16 mouse cellular contexts compared by ENCODE assay signal in genomic region chr16:11597769-11598168, GRCm38 (mm10).
DNase-seq lines count a peak whose midpoint lies in the region; ATAC-seq and TF ChIP-seq lines count a peak whose summit lies in the region.
"Had no signal": no experiment of that assay in that cellular context is flagged by ENCODE, and none has a peak within 500 bp of the region (broad histone marks: within the 10 kb centered on the region; RNA-seq: fewer than 3 reads in every experiment).

No protein-coding gene starts in this region.

- no peaks in the 10 kb centered on the region for H3K27me3 ChIP-seq in heart, postnatal 0 days (ENCODE audit: control insufficient read depth, insufficient read depth, low read length)
- no peaks in the 10 kb centered on the region for H3K27me3 ChIP-seq in midbrain, embryonic 15.5 days (replicated peaks)
- no peaks in the 10 kb centered on the region for H3K27me3 ChIP-seq in midbrain, embryonic 11.5 days (ENCODE audit: control insufficient read depth, insufficient read depth, low read length)
- no peaks in the 10 kb centered on the region for H3K27me3 ChIP-seq in hindbrain, embryonic 16.5 days (replicated peaks; ENCODE audit: control insufficient read depth, insufficient read depth, low read length)
- H3K27me3 ChIP-seq: intestine, embryonic 15.5 days; liver, embryonic 13.5 days had no signal

- DNase-seq in heart, postnatal 0 days (ENCODE audit: low spot score): no peak
- no peak for DNase-seq in heart, adult 9 months (ENCODE audit: low spot score in 2 of 2)
- no peak for DNase-seq in midbrain, embryonic 11.5 days (ENCODE audit: low spot score, missing footprints)
- peak; percentile 93 for DNase-seq in retina, postnatal 1 day
- no peak for DNase-seq in spleen, postnatal 36 days (ENCODE audit: low spot score in 2 of 2)
- DNase-seq: cerebellum, postnatal 36 days; gastrocnemius, adult 2 months; heart, adult 11 months; heart, postnatal 10 days; kidney, postnatal 14 days; liver, embryonic 13.5 days had no signal

- H3K4me2 ChIP-seq in heart, postnatal 0 days (ENCODE audit: low read depth, low read length): no peak overlapping the region
- no peak overlapping the region for H3K4me2 ChIP-seq in midbrain, embryonic 15.5 days
- no peak overlapping the region for H3K4me2 ChIP-seq in midbrain, embryonic 11.5 days
- H3K4me2 ChIP-seq in hindbrain, embryonic 16.5 days (ENCODE audit: low read length): no peak overlapping the region
- H3K4me2 ChIP-seq: intestine, embryonic 15.5 days; liver, embryonic 13.5 days had no signal

- no peak for TF ChIP-seq EP300 in heart, postnatal 0 days (IDR thresholded peaks at IDR 0.05; ENCODE audit: low read depth)

- no peaks in the 10 kb centered on the region; the same call in 1 of the 2 replicates for H3K4me1 ChIP-seq in heart, postnatal 0 days (ENCODE audit: control insufficient read depth, insufficient read depth)
- H3K4me1 ChIP-seq in midbrain, embryonic 15.5 days: 0 out of 2 replicates have a peak, but pooled peaks cover 5% of the 10 kb centered on the region
- H3K4me1 ChIP-seq in midbrain, embryonic 11.5 days (ENCODE audit: control insufficient read depth, insufficient read depth, low read length): no peaks in the 10 kb centered on the region
- peaks cover 4% of the 10 kb centered on the region for H3K4me1 ChIP-seq in hindbrain, embryonic 16.5 days (ENCODE audit: control insufficient read depth, insufficient read depth, low read depth, low read length)
- H3K4me1 ChIP-seq: intestine, embryonic 15.5 days had no signal

- H3K27ac ChIP-seq in heart, postnatal 0 days (ENCODE audit: low read depth): 0 out of 2 replicates have a peak overlapping the region, but pooled peaks have one; percentile 10
- peak overlapping the region; percentile 26; the same call in 1 of the 2 replicates for H3K27ac ChIP-seq in midbrain, embryonic 15.5 days
- no peak overlapping the region for H3K27ac ChIP-seq in midbrain, embryonic 11.5 days (ENCODE audit: low read depth, low read length)
- H3K27ac ChIP-seq in hindbrain, embryonic 16.5 days (ENCODE audit: low read depth, low read length): no peak overlapping the region; the same call in 1 of the 2 replicates
- H3K27ac ChIP-seq: gastrocnemius, adult 2 months; intestine, embryonic 15.5 days; liver, embryonic 13.5 days had no signal

- no peak overlapping the region for H3K9ac ChIP-seq in heart, postnatal 0 days (replicated peaks; ENCODE audit: low read depth, low read length)
- no peak overlapping the region for H3K9ac ChIP-seq in midbrain, embryonic 15.5 days
- no peak overlapping the region for H3K9ac ChIP-seq in midbrain, embryonic 11.5 days (ENCODE audit: low read length)
- H3K9ac ChIP-seq in hindbrain, embryonic 16.5 days (ENCODE audit: low read depth, low read length): 0 out of 2 replicates have a peak overlapping the region, but pooled peaks have one; percentile 32
- H3K9ac ChIP-seq: intestine, embryonic 15.5 days; liver, embryonic 13.5 days had no signal

- ATAC-seq in heart, postnatal 0 days (ENCODE audit: insufficient read depth, low read depth): no peak
- no peak for ATAC-seq in midbrain, embryonic 15.5 days (replicated peaks)
- ATAC-seq in midbrain, embryonic 11.5 days (ENCODE audit: low FRiP score): no peak
- no peak for ATAC-seq in hindbrain, embryonic 16.5 days
- ATAC-seq in megakaryocyte, adult 5-6 weeks (ENCODE audit: poor library complexity, severe bottlenecking): no peak
- ATAC-seq: forebrain, embryonic 14.5 days had no signal

- H3K36me3 ChIP-seq in heart, postnatal 0 days (replicated peaks; ENCODE audit: control insufficient read depth, insufficient read depth, low read length): no peaks in the 10 kb centered on the region
- H3K36me3 ChIP-seq in midbrain, embryonic 15.5 days (replicated peaks): no peaks in the 10 kb centered on the region
- H3K36me3 ChIP-seq in midbrain, embryonic 11.5 days (ENCODE audit: control insufficient read depth, insufficient read depth, low read length): no peaks in the 10 kb centered on the region
- H3K36me3 ChIP-seq in hindbrain, embryonic 16.5 days (ENCODE audit: control insufficient read depth, insufficient read depth, low read length): no peaks in the 10 kb centered on the region
- H3K36me3 ChIP-seq: intestine, embryonic 15.5 days; liver, embryonic 13.5 days had no signal

- WGBS in heart, postnatal 0 days: 32% methylated on average over 7 of the region's 7 CpGs
- 46% methylated on average over 7 of the region's 7 CpGs for WGBS in midbrain, embryonic 15.5 days
- WGBS in midbrain, embryonic 11.5 days: 68% methylated on average over 7 of the region's 7 CpGs
- 37% methylated on average over 7 of the region's 7 CpGs for WGBS in hindbrain, embryonic 16.5 days

- TF ChIP-seq CTCF in heart, postnatal 0 days (IDR thresholded peaks at IDR 0.05; ENCODE audit: low read depth): no peak

- no peak overlapping the region for H3K4me3 ChIP-seq in heart, postnatal 0 days (ENCODE audit: low read depth, low read length)
- no peak overlapping the region for H3K4me3 ChIP-seq in midbrain, embryonic 15.5 days
- H3K4me3 ChIP-seq in midbrain, embryonic 11.5 days (ENCODE audit: low read depth, low read length): no peak overlapping the region
- H3K4me3 ChIP-seq in hindbrain, embryonic 16.5 days (ENCODE audit: low read length): no peak overlapping the region
- H3K4me3 ChIP-seq: gastrocnemius, adult 2 months; intestine, embryonic 15.5 days; liver, embryonic 13.5 days had no signal

- H3K9me3 ChIP-seq in heart, postnatal 0 days (replicated peaks; ENCODE audit: control insufficient read depth, low read length): no peaks in the 10 kb centered on the region
- no peaks in the 10 kb centered on the region for H3K9me3 ChIP-seq in midbrain, embryonic 15.5 days
- H3K9me3 ChIP-seq in midbrain, embryonic 11.5 days (ENCODE audit: control insufficient read depth, low read length): no peaks in the 10 kb centered on the region
- H3K9me3 ChIP-seq in hindbrain, embryonic 16.5 days (ENCODE audit: control insufficient read depth, low read length): no peaks in the 10 kb centered on the region
- H3K9me3 ChIP-seq: intestine, embryonic 15.5 days; liver, embryonic 13.5 days had no signal

Comparison
In these comparisons a context has a peak if more than half of its experiments do, and no peak if none do; other contexts are left out.
1. H3K27ac ChIP-seq: peak in heart, postnatal 0 days (single experiment) and midbrain, embryonic 15.5 days (single experiment); none in midbrain, embryonic 11.5 days (single experiment) and hindbrain, embryonic 16.5 days (single experiment).